Mouse (Mus musculus) spleen, postnatal 10 days (tissue): ENCODE results near the gene Hip1.

ENCODE experiments used
- DNase-seq, 2 experiments: peaks; one replicate each; pipeline ENCODE4 v3.0.0; 2021 to 2022; ENCODE audit warnings: low spot score in 2 of 2

Hip1 gene

GRCm38 (mm10) chr5:135531306-135531845, 13.5 kb downstream of the Hip1 start:
- DNase-seq = no peak

GRCm38 (mm10) chr5:135529964-135530363, 15.0 kb downstream of the Hip1 start:
- DNase-seq = no peak

- no peak for DNase-seq
Measured at GRCm38 (mm10) chr5:135529310-135529709, 15.6 kb downstream of the Hip1 start.

GRCm38 (mm10) chr5:135527986-135528385, 16.9 kb downstream of the Hip1 start:
- DNase-seq = no peak

- no peak for DNase-seq
Measured at GRCm38 (mm10) chr5:135524660-135525560, 20.0 kb downstream of the Hip1 start.

- DNase-seq = no peak
Measured at GRCm38 (mm10) chr5:135524087-135524486, 20.8 kb downstream of the Hip1 start.

- DNase-seq = no peak
Measured at GRCm38 (mm10) chr5:135522111-135522722, 22.7 kb downstream of the Hip1 start.

GRCm38 (mm10) chr5:135517348-135517883, 27.5 kb downstream of the Hip1 start:
- DNase-seq = no peak

- no peak for DNase-seq
Measured at GRCm38 (mm10) chr5:135513131-135513530, 31.8 kb downstream of the Hip1 start.

- DNase-seq = no peak
Measured at GRCm38 (mm10) chr5:135511105-135511504, 33.8 kb downstream of the Hip1 start.

GRCm38 (mm10) chr5:135508284-135508683, 36.6 kb downstream of the Hip1 start:
- no peak for DNase-seq

GRCm38 (mm10) chr5:135507561-135508273, 37.2 kb downstream of the Hip1 start:
- DNase-seq = no peak

- no peak for DNase-seq
Measured at GRCm38 (mm10) chr5:135505442-135505841, 39.5 kb downstream of the Hip1 start.

- no peak for DNase-seq
Measured at GRCm38 (mm10) chr5:135502931-135503330, 42.0 kb downstream of the Hip1 start.

- DNase-seq = no peak
Measured at GRCm38 (mm10) chr5:135502027-135502426, 42.9 kb downstream of the Hip1 start.

GRCm38 (mm10) chr5:135498914-135499313, 46.0 kb downstream of the Hip1 start:
- no peak for DNase-seq

GRCm38 (mm10) chr5:135497347-135497955, 47.5 kb downstream of the Hip1 start:
- no peak for DNase-seq

- DNase-seq = no peak
Measured at GRCm38 (mm10) chr5:135496489-135496888, 48.4 kb downstream of the Hip1 start.

- no peak for DNase-seq
Measured at GRCm38 (mm10) chr5:135495471-135495870, 49.4 kb downstream of the Hip1 start.

GRCm38 (mm10) chr5:135494183-135494910, 50.6 kb downstream of the Hip1 start:
- DNase-seq = peak in 1 of 2 experiments; percentile 51

GRCm38 (mm10) chr5:135493095-135493494, 51.8 kb downstream of the Hip1 start:
- DNase-seq = no peak
